Mouse (Mus musculus) intestine, embryonic 14.5 days (tissue): ENCODE results near the gene Ttc32. TPM values are rescaled to one million over a fixed set of nuclear protein-coding genes. Genes with fewer than 3 reads are reported as not detected.

Experiments
- ATAC-seq: fragments of 200-750 bp; cut with Nextera tagmentation; replicated peaks from 2 replicates; pipeline ENCODE4 v1.8.0; 2017; ENCODE audit warnings: low read depth, moderate number of reproducible peaks, moderate TSS enrichment, moderate library complexity; ENCODE audit not compliant: low FRiP score, low TSS enrichment
- DNase-seq: peaks from one replicate; pipeline ENCODE4 v3.0.0-alpha.2; 2018; ENCODE audit warnings: low spot score
- H3K27ac ChIP-seq: fragments of 300-500 bp; sonication (generic); 2 replicates; pipeline ENCODE4 v1.5.1; 2014; ENCODE audit warnings: low read depth, mild to moderate bottlenecking, control low read depth
- H3K27me3 ChIP-seq: fragments of 300-500 bp; sonication (generic); replicated peaks from 2 replicates; pipeline ENCODE4 v1.6.1; 2014; ENCODE audit warnings: low read length, control low read depth; ENCODE audit not compliant: control insufficient read depth, insufficient read depth
- H3K36me3 ChIP-seq: fragments of 300-500 bp; sonication (generic); 2 replicates; pipeline ENCODE4 v1.6.1; 2014; ENCODE audit warnings: low read length, control low read depth; ENCODE audit not compliant: control insufficient read depth, insufficient read depth
- H3K4me1 ChIP-seq: fragments of 300-500 bp; sonication (generic); replicated peaks from 2 replicates; pipeline ENCODE4 v1.6.1; 2014; ENCODE audit warnings: low read length, control low read depth, mixed read lengths; ENCODE audit not compliant: control insufficient read depth, insufficient read depth
- H3K4me2 ChIP-seq: fragments of 300-500 bp; sonication (generic); 2 replicates; pipeline ENCODE4 v1.6.1; 2014; ENCODE audit warnings: low read length
- H3K4me3 ChIP-seq: fragments of 300-500 bp; sonication (generic); 2 replicates; pipeline ENCODE4 v1.5.1; 2014; ENCODE audit warnings: low read depth, low read length, control low read depth, mixed read lengths
- H3K9ac ChIP-seq: fragments of 300-500 bp; sonication (generic); 2 replicates; pipeline ENCODE4 v1.6.1; 2014; ENCODE audit warnings: mild to moderate bottlenecking, low read length
- H3K9me3 ChIP-seq: fragments of 300-500 bp; sonication (generic); 2 replicates; pipeline ENCODE4 v1.6.1; 2016; ENCODE audit warnings: low read length, control low read depth; ENCODE audit not compliant: control insufficient read depth
- WGBS: fragments of 180-500 bp; shearing (Covaris S2); extraction: QIAGEN DNeasy Blood & Tissue Kit; methylation state at CpG from one replicate; pipeline ENCODE4 v1.1.7; 2014; 5-methylcytosine and 5-hydroxymethylcytosine counted together
- polyA plus RNA-seq: library from polyadenylated mRNA; unstranded; fragments of >200 nt; fragmentation: Nextera tagmentation; extraction: Ambion mirVana; gene quantifications from 2 replicates; pipeline ENCODE4 v1.2.1, GENCODE M21; 2014

Ttc32 gene
- polyA plus RNA-seq, 1 experiment from 2014 or later, result 25.6 TPM

DNA sequence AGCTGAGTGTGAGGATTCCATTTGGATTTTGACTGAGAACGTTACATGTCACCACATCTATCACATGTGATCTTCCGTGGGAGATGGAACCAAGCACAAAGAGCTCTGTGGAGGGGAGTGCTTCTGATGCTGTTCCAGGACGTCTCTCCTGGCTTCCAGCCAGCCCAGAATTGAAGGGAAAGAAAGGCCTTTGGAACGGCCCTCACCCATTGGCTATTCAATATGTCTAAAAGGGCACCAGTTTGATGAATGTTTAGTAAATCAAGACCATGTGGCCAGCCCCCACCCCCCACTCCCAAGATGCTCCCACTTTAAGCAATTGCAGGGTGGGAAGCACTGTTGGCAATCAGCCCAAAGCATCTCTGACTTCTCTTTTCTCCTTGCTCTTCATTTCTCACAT is 41.7 kb downstream of the Ttc32 start:
- Histone ChIP-seq H3K9ac (no peak overlapping the region), H3K4me2 (no peak overlapping the region), H3K36me3 (no peaks in the 10 kb centered on the region), H3K4me1 (no peaks in the 10 kb centered on the region), H3K9me3 (peaks cover 2% of the 10 kb centered on the region; the same call in 1 of the 2 replicates), H3K27me3 (no peaks in the 10 kb centered on the region), H3K4me3 (no peak overlapping the region), H3K27ac (no peak overlapping the region)
- no peak; the same call in 1 of the 2 replicates for ATAC-seq
- no peak for DNase-seq
- 42% methylated on average over 4 of the region's 4 CpGs for WGBS

DNA sequence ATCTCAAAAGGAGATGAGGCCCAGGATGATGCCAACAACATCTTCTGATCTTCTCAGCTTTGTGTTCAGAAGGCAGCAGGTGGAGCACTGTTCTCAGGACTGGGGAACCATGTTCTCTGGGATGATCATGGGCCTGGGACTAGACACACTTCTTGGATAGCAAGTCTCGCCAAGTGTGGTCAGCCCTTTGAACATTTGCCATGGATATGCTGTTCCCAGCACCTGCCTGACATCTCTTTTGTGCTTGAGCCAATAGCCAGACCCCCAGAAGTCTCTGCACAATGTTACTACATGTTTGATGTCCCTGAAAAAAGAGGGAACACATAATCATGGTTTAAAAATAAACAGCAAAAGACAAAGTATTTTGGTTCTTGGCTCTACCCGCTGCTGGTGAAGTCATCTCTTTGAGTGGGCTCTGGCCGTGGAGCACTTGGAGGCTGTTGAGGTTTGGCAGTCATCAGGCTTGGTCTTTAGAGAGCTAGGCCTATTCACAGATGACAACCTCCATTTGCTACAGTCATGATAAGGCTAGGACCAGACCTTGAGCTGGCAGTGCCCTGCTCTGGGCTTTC is 47.8 kb downstream of the Ttc32 start:
- Histone ChIP-seq H3K27me3 (no peaks in the 10 kb centered on the region), H3K9me3 (no peaks in the 10 kb centered on the region), H3K4me3 (no peak overlapping the region), H3K4me1 (no peaks in the 10 kb centered on the region), H3K4me2 (no peak overlapping the region), H3K9ac (no peak overlapping the region), H3K36me3 (no peaks in the 10 kb centered on the region), H3K27ac (no peak overlapping the region)
- 86% methylated on average over 3 of the region's 3 CpGs for WGBS
- no peak for ATAC-seq
- no peak for DNase-seq

DNA sequence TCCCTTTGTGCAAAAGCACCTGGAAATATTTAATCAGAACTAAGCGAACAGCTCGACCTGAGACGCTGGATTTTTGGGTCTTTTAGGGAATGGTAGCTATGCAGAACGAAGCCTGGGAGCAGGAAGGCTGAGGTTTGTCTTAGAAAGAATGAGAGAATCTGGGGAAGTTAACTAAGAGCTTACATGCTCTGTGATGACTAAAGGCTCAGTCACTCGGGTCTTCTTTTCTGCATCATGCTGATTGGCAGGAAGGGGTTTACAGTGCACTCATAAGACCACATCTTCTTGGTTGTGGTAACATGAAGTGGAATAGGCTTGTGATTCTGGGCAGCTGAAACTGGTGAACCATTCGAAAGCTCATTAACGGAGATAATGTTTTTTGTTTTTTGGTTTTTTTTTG is 60.4 kb downstream of the Ttc32 start:
- no peaks in the 10 kb centered on the region for H3K9me3 ChIP-seq
- no peak overlapping the region for H3K9ac ChIP-seq
- H3K4me3 ChIP-seq, result no peak overlapping the region
- ATAC-seq, result no peak
- no peaks in the 10 kb centered on the region for H3K27me3 ChIP-seq
- no peaks in the 10 kb centered on the region for H3K36me3 ChIP-seq
- no peaks in the 10 kb centered on the region for H3K4me1 ChIP-seq
- no peak overlapping the region for H3K4me2 ChIP-seq
- no peak overlapping the region for H3K27ac ChIP-seq
- DNase-seq, result no peak
- WGBS, result 63% methylated on average over 7 of the region's 7 CpGs

Other genes starting within 250 kb of the Ttc32 start
- 185 and 204 TPM in 2 replicates for gene Laptm4a, start 108.3 kb upstream of the Ttc32 start, polyA plus RNA-seq
- 0.19 and 0.28 TPM in 2 replicates for gene Matn3, start 82.1 kb upstream of the Ttc32 start, polyA plus RNA-seq
- gene Wdr35, start 56.1 kb upstream of the Ttc32 start, polyA plus RNA-seq, result 13.2 and 16.6 TPM in 2 replicates